Mouse (Mus musculus): ENCODE results near the gene Pdilt.
A peak's percentile ranks its signal among the peaks of the same experiment; 100 is the strongest.

Gene Pdilt

GRCm38 (mm10) chr7:119511143-119511542 is 12.1 kb downstream of the Pdilt start:
- no peak for DNase-seq (ENCODE audit: low spot score in 2 of 2)

DNA sequence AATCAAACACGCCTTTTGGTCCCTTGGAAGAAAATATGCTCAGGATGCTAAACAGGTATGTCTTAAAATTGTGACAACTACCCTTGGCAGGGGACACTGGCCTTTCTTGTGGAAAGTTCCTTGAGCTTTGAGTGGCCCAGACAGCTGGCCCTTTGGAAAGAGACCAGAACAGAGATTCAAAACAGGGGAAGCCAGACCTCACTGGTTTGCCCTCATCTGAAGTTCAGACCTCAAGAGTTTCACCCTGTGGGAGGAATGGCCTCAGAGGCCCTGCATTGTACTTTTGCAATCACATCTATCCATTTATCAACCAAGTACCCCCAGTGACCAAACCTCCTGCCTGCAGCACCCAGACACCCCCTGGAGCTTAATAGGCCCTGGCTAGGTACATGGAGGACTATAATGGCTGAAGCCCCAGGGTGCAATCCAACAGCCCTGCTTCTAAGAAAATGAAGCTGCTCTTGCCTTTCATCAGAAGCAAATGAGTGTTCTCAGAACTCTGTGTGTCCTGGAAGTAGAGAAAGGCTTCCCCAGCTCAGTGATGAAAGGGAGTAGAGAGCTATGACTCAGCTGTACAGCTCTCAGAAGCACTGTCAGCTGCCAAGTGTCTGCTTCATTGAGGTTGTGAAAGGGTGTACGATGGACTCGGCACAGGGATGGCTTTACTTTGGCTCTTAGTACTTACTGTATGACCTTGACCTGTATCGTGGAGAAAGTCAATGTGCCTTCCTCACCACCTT is 33.1 kb downstream of the Pdilt start:
- no peak for DNase-seq (ENCODE audit: low spot score in 2 of 2)

DNA sequence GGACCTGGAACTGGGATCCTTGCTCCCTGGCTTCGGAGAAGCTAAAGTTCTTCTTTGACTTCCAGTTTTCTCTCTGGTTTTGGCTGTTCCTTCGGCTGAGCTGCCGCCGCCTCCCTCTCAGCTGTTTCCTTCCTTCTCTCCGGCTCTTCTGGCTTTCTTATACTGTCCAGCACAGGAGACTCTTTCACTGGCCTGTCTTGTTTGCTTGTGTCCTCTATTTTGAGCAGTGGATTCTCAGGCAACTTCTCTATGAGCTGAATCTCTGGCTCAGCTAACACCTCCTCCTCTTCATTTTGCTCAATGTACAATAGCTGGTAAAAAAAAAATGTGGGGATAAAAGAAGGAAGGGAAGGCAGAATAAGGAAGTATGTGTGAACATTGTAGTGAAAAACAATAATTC is 36.6 kb downstream of the Pdilt start:
- no peak for DNase-seq (ENCODE audit: low spot score in 2 of 2)

DNA sequence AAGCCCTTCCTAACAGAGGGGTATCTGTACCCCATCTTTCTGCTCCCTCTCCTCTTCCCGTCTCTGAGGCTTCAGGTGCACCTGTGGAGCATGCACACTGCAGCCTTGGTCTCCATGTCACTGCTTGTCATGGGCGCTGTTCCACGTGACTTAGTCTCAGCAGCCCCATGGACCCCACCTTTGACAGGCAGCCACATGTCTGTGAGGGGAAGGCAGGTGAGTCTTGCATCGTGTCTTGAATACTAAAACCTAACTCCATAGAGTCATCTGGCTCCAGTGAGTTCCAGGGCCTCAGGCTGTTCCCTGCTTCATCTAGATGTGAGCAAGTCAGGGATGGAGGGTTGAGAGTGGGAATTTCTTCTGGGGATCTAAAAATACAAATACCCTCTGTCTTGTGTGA is 39.1 kb downstream of the Pdilt start:
- no peak for DNase-seq (ENCODE audit: low spot score in 2 of 2)

GRCm38 (mm10) chr7:119479256-119479655 is 44.0 kb downstream of the Pdilt start, which contains the start of gene Umod:
TSS of gene Umod (minus strand) at chr7:119479282.
- no peak for DNase-seq (ENCODE audit: low spot score in 2 of 2)

GRCm38 (mm10) chr7:119476500-119477389 is 46.5 kb downstream of the Pdilt start:
- DNase-seq (ENCODE audit: low spot score in 2 of 2) = peak in 1 of 2 experiments; percentile 16

DNA sequence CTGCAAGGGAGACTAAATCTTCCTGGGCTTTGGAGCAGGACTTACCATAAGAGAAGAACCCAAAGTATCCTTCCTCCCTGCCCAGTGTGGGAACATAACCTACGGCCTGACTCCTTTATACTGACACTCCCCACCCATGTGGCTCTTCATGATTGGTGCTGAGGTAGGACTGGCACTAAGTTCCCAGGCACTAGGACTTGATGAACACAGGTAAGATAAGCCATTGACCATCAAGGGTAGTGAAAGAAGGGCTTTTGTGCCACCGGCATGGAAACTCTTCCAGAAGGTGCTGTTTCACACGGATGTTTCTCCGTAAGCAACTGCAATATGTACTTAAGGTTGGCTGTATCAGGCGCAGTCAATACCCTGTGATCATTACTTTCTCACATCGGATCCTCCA is 64.1 kb downstream of the Pdilt start, which contains the start of gene Gp2:
Gene Gp2 (minus strand): TSS at position 101 of the 400 bp plus-strand sequence.
- no peak for DNase-seq (ENCODE audit: low spot score in 2 of 2)

DNA sequence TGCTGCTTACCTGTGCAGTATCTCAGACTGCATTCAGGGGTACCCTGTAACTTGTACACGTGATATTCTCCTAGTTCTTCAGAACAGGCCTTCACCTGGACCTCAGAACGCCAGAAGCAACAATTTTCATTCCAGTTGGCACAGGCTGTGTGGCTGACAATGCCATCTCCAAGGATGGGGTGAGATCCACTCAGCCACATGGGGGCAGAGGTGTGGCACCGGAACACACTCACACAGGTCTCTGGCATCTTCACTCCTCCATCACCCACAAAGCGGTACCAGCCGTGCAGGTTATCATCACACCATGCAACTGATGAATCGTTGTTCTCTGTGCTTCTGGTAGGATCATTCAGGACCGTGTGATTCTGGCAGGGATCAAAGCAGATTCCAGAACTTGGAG is 69.1 kb downstream of the Pdilt start:
- no peak for DNase-seq (ENCODE audit: low spot score in 2 of 2)

DNA sequence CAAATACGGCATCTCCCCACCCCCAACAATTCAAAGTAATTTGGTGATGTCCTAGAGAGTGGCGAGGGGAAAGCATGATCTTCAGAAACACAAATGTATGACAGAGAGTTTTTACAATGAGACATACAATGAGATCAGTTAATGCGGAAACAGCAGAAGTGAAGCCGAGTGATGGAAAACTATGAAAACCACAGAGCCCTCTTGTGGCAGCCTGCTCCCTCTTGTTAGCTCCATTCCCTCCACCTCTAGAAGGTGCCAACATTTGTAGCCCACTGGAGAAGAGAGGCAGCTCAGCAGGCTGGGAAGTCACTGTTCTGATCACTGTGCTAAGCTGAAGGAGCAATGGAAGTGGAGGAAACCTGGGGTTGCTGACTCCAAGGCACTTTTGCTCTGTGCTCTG is 79.4 kb downstream of the Pdilt start:
- DNase-seq (ENCODE audit: low spot score in 2 of 2) = no peak

GRCm38 (mm10) chr7:119441938-119442337 is 81.4 kb downstream of the Pdilt start:
- no peak for DNase-seq (ENCODE audit: low spot score in 2 of 2)

Data from spleen, postnatal 10 days (tissue).